Mouse (Mus musculus) kidney, embryonic 15.5 days (tissue): ENCODE measurements around the gene Thy1. TPM values are rescaled to one million over a fixed set of nuclear protein-coding genes. Genes with fewer than 3 reads are reported as not detected.

ENCODE experiments used
- ATAC-seq: fragments of 200-750 bp; cut with Nextera tagmentation; replicated peaks from 2 replicates; pipeline ENCODE4 v1.8.0; 2017; ENCODE audit warnings: moderate TSS enrichment; ENCODE audit not compliant: low FRiP score
- H3K27ac ChIP-seq: fragments of 300-500 bp; sonication (generic); 2 replicates; pipeline ENCODE4 v1.5.1; 2015; ENCODE audit warnings: mild to moderate bottlenecking, inconsistent platforms
- H3K27me3 ChIP-seq: fragments of 300-500 bp; sonication (generic); 2 replicates; pipeline ENCODE4 v1.6.1; 2015; ENCODE audit warnings: inconsistent platforms
- H3K36me3 ChIP-seq: fragments of 300-500 bp; sonication (generic); 2 replicates; pipeline ENCODE4 v1.6.1; 2015; ENCODE audit warnings: inconsistent platforms
- H3K4me1 ChIP-seq: fragments of 300-500 bp; sonication (generic); 2 replicates; pipeline ENCODE4 v1.6.1; 2015; ENCODE audit warnings: inconsistent platforms
- H3K4me2 ChIP-seq: fragments of 300-500 bp; sonication (generic); 2 replicates; pipeline ENCODE4 v1.6.1; 2015; ENCODE audit warnings: moderate library complexity, mild to moderate bottlenecking, inconsistent platforms
- H3K4me3 ChIP-seq: fragments of 300-500 bp; sonication (generic); replicated peaks from 2 replicates; pipeline ENCODE4 v1.5.1; 2015; ENCODE audit warnings: mild to moderate bottlenecking, inconsistent platforms
- H3K9ac ChIP-seq: fragments of 300-500 bp; sonication (generic); 2 replicates; pipeline ENCODE4 v1.6.1; 2015; ENCODE audit warnings: mild to moderate bottlenecking, inconsistent platforms
- H3K9me3 ChIP-seq: fragments of 300-500 bp; sonication (generic); replicated peaks from 2 replicates; pipeline ENCODE4 v1.6.1; 2016; ENCODE audit warnings: inconsistent platforms
- WGBS: fragments of 180-500 bp; shearing (Covaris S2); methylation state at CpG from one replicate; pipeline ENCODE4 v1.1.7; 2015; ENCODE audit warnings: mixed read lengths; 5-methylcytosine and 5-hydroxymethylcytosine counted together
- polyA plus RNA-seq: library from polyadenylated mRNA; unstranded; fragments of >200 nt; fragmentation: Nextera tagmentation; extraction: Ambion mirVana; gene quantifications from 2 replicates; pipeline ENCODE4 v1.2.1, GENCODE M21; 2015

Gene Thy1
- polyA plus RNA-seq, 1 experiment from 2014 or later = 9.6 TPM

- Histone ChIP-seq H3K4me1 (peaks cover 70% of the 10 kb centered on the region), H3K4me2 (0 out of 2 replicates have a peak overlapping the region, but pooled peaks have one; percentile 16), H3K27ac (no peak overlapping the region), H3K4me3 (no peak overlapping the region), H3K36me3 (no peaks in the 10 kb centered on the region), H3K9ac (no peak overlapping the region), H3K9me3 (no peaks in the 10 kb centered on the region), H3K27me3 (no peaks in the 10 kb centered on the region)
- no peak; the same call in 1 of the 2 replicates for ATAC-seq
- 32% methylated on average over 11 of the region's 11 CpGs for WGBS
These were observed 28.9 kb downstream of the Thy1 start for GRCm38 (mm10) chr9:44071914-44072598.

GRCm38 (mm10) chr9:44072599-44072915, 29.4 kb downstream of the Thy1 start:
- no peak for ATAC-seq
- Histone ChIP-seq H3K4me3 (no peak overlapping the region), H3K27ac (no peak overlapping the region), H3K9me3 (no peaks in the 10 kb centered on the region), H3K9ac (no peak overlapping the region), H3K4me2 (no peak overlapping the region), H3K27me3 (no peaks in the 10 kb centered on the region), H3K4me1 (peaks cover 70% of the 10 kb centered on the region), H3K36me3 (no peaks in the 10 kb centered on the region)
- 31% methylated on average over 4 of the region's 4 CpGs for WGBS

- H3K27ac ChIP-seq = no peak overlapping the region
- no peaks in the 10 kb centered on the region for H3K27me3 ChIP-seq
- no peak overlapping the region for H3K4me3 ChIP-seq
- H3K9ac ChIP-seq = no peak overlapping the region
- WGBS = 75% methylated on average over 5 of the region's 5 CpGs
- H3K9me3 ChIP-seq = no peaks in the 10 kb centered on the region
- no peak overlapping the region for H3K4me2 ChIP-seq
- H3K36me3 ChIP-seq = no peaks in the 10 kb centered on the region
- H3K4me1 ChIP-seq = peaks cover 72% of the 10 kb centered on the region
- no peak for ATAC-seq
These were observed 29.9 kb downstream of the Thy1 start for GRCm38 (mm10) chr9:44073115-44073514.

- Histone ChIP-seq H3K9ac (no peak overlapping the region), H3K36me3 (no peaks in the 10 kb centered on the region), H3K4me1 (peaks cover 77% of the 10 kb centered on the region), H3K4me3 (no peak overlapping the region), H3K27me3 (no peaks in the 10 kb centered on the region), H3K9me3 (no peaks in the 10 kb centered on the region), H3K4me2 (no peak overlapping the region), H3K27ac (no peak overlapping the region)
- ATAC-seq = no peak
- WGBS = 66% methylated on average over 9 of the region's 9 CpGs
These were observed 31.5 kb downstream of the Thy1 start for GRCm38 (mm10) chr9:44074395-44075275.

- ATAC-seq = no peak
- Histone ChIP-seq H3K9ac (no peak overlapping the region), H3K4me1 (peaks cover 78% of the 10 kb centered on the region)
These were observed 32.3 kb downstream of the Thy1 start for GRCm38 (mm10) chr9:44075276-44075995.

GRCm38 (mm10) chr9:44075996-44076763, 33.0 kb downstream of the Thy1 start:
- Histone ChIP-seq H3K4me3 (no peak overlapping the region), H3K4me2 (no peak overlapping the region), H3K9ac (no peak overlapping the region), H3K9me3 (no peaks in the 10 kb centered on the region), H3K4me1 (peaks cover 78% of the 10 kb centered on the region), H3K27ac (peak overlapping the region; percentile 2), H3K27me3 (no peaks in the 10 kb centered on the region), H3K36me3 (no peaks in the 10 kb centered on the region)
- ATAC-seq = no peak
- WGBS = 69% methylated on average over 16 of the region's 16 CpGs

More at GRCm38 (mm10) chr9:44075276-44075995, 32.3 kb downstream of the Thy1 start:
- H3K36me3 ChIP-seq = no peaks in the 10 kb centered on the region
- WGBS = 69% methylated on average over 24 of the region's 24 CpGs
- peak overlapping the region; percentile 2; the same call in 1 of the 2 replicates for H3K27ac ChIP-seq
- no peaks in the 10 kb centered on the region for H3K9me3 ChIP-seq
- no peak overlapping the region for H3K4me3 ChIP-seq
- H3K27me3 ChIP-seq = no peaks in the 10 kb centered on the region
- H3K4me2 ChIP-seq = no peak overlapping the region

GRCm38 (mm10) chr9:44076764-44077120, 33.6 kb downstream of the Thy1 start:
- 0 out of 2 replicates have a peak, but pooled peaks have one; percentile 22 for ATAC-seq
- 14% methylated on average over 5 of the region's 5 CpGs for WGBS

GRCm38 (mm10) chr9:44077266-44077910, 34.2 kb downstream of the Thy1 start:
- Histone ChIP-seq H3K4me1 (peaks cover 72% of the 10 kb centered on the region), H3K27me3 (peaks cover 2% of the 10 kb centered on the region; the same call in 1 of the 2 replicates), H3K9me3 (no peaks in the 10 kb centered on the region), H3K9ac (no peak overlapping the region), H3K27ac (0 out of 2 replicates have a peak overlapping the region, but pooled peaks have one; percentile 87), H3K4me2 (no peak overlapping the region), H3K4me3 (no peak overlapping the region), H3K36me3 (no peaks in the 10 kb centered on the region)
- no peak for ATAC-seq
- 85% methylated on average over 11 of the region's 11 CpGs for whole genome bisulfite sequencing

More at GRCm38 (mm10) chr9:44076764-44077120, 33.6 kb downstream of the Thy1 start:
- Histone ChIP-seq H3K9ac (no peak overlapping the region), H3K36me3 (no peaks in the 10 kb centered on the region), H3K9me3 (no peaks in the 10 kb centered on the region), H3K27me3 (no peaks in the 10 kb centered on the region), H3K4me2 (no peak overlapping the region), H3K27ac (peak overlapping the region; percentile 14; the same call in 1 of the 2 replicates), H3K4me3 (no peak overlapping the region), H3K4me1 (peaks cover 75% of the 10 kb centered on the region)

GRCm38 (mm10) chr9:44078136-44078797, 35.1 kb downstream of the Thy1 start:
- peak overlapping the region; percentile 87 for H3K27ac ChIP-seq
- no peak overlapping the region for H3K4me2 ChIP-seq
- no peaks in the 10 kb centered on the region for H3K9me3 ChIP-seq
- no peak overlapping the region for H3K4me3 ChIP-seq
- 72% methylated on average over 10 of the region's 10 CpGs for whole genome bisulfite sequencing
- H3K9ac ChIP-seq = no peak overlapping the region
- no peaks in the 10 kb centered on the region for H3K36me3 ChIP-seq
- H3K27me3 ChIP-seq = peaks cover 8% of the 10 kb centered on the region; the same call in 1 of the 2 replicates
- peaks cover 72% of the 10 kb centered on the region for H3K4me1 ChIP-seq
- ATAC-seq = no peak

GRCm38 (mm10) chr9:44078955-44079756, 36.0 kb downstream of the Thy1 start:
- Histone ChIP-seq H3K36me3 (no peaks in the 10 kb centered on the region), H3K9me3 (no peaks in the 10 kb centered on the region), H3K27ac (peak overlapping the region; percentile 87), H3K4me2 (peak overlapping the region; percentile 9; the same call in 1 of the 2 replicates), H3K9ac (no peak overlapping the region), H3K27me3 (peaks cover 11% of the 10 kb centered on the region; the same call in 1 of the 2 replicates), H3K4me3 (no peak overlapping the region), H3K4me1 (peaks cover 81% of the 10 kb centered on the region)
- ATAC-seq = peak; percentile 59
- 28% methylated on average over 15 of the region's 16 CpGs for WGBS
